Mouse (Mus musculus) spleen, adult 2 months (tissue): Measurements from ENCODE around the gene 2300009A05Rik. TPM values are rescaled to one million over a fixed set of nuclear protein-coding genes. Genes with fewer than 3 reads are reported as not detected.

Experiments
- DNase-seq, 2 experiments: peaks; one replicate each; pipeline versions ENCODE4 v3.0.0 to v3.0.0-alpha.2; 2012 to 2021; ENCODE audit warnings: low spot score in 2 of 2, low read depth in 1 of 2
- H3K27ac ChIP-seq: fragments of 200-500 bp; 2 replicates; pipeline ENCODE4 v1.5.1; 2012; ENCODE audit warnings: low read length, inconsistent platforms; ENCODE audit not compliant: insufficient read depth
- H3K27me3 ChIP-seq: fragments of 200-500 bp; 2 replicates; pipeline ENCODE4 v1.6.1; 2012; ENCODE audit warnings: mild to moderate bottlenecking, moderate library complexity, low read length, inconsistent platforms; ENCODE audit not compliant: control insufficient read depth, insufficient read depth
- H3K36me3 ChIP-seq: fragments of 200-500 bp; 2 replicates; pipeline ENCODE4 v1.6.1; 2012; ENCODE audit warnings: mild to moderate bottlenecking, low read length, inconsistent platforms; ENCODE audit not compliant: control insufficient read depth, insufficient read depth
- H3K4me1 ChIP-seq: fragments of 200-500 bp; 2 replicates; pipeline ENCODE4 v1.6.1; 2011; ENCODE audit warnings: inconsistent platforms; ENCODE audit not compliant: control insufficient read depth, insufficient read depth, insufficient read length
- H3K4me3 ChIP-seq: fragments of 200-500 bp; 2 replicates; pipeline ENCODE4 v1.5.1; 2011; ENCODE audit warnings: mild to moderate bottlenecking, inconsistent platforms; ENCODE audit not compliant: insufficient read depth, insufficient read length; ENCODE audit errors: extremely low read depth
- CTCF ChIP-seq: fragments of 200-500 bp; IDR thresholded peaks from 2 replicates; pipeline ENCODE4 v1.5.1; 2011; ENCODE audit warnings: mild to moderate bottlenecking, inconsistent platforms; ENCODE audit not compliant: insufficient read depth, insufficient read length, insufficient replicate concordance; ENCODE audit errors: extremely low read depth
- POLR2A ChIP-seq: fragments of 200-500 bp; IDR thresholded peaks from 2 replicates; pipeline ENCODE4 v1.6.1; 2011; ENCODE audit warnings: low read depth, low read length, inconsistent platforms
- WGBS: fragments of 180-500 bp; shearing (Covaris S2); methylation state at CpG from one replicate; pipeline ENCODE4 v1.1.7; 2018; 5-methylcytosine and 5-hydroxymethylcytosine counted together
- polyA plus RNA-seq: library from polyadenylated mRNA; depleted of rRNA; stranded (reverse); fragments of >200 nt; gene quantifications from 2 replicates; pipeline ENCODE4 v1.2.3, GENCODE M21; 2012; rRNA removed

2300009A05Rik gene
- polyA plus RNA-seq, 1 experiment = 29.5 TPM

GRCm38 (mm10) chr9:63350030-63350429 is 49.0 kb downstream of the 2300009A05Rik start:
- no peaks in the 10 kb centered on the region; the same call in 1 of the 2 replicates for H3K36me3 ChIP-seq
- H3K27ac ChIP-seq = no peak overlapping the region
- no peaks in the 10 kb centered on the region for H3K27me3 ChIP-seq
- TF ChIP-seq POLR2A (no peak), CTCF (no peak)
- H3K4me3 ChIP-seq = no peak overlapping the region
- 91% methylated on average over 8 of the region's 8 CpGs for WGBS
- DNase-seq = no peak
- H3K4me1 ChIP-seq = no peaks in the 10 kb centered on the region

GRCm38 (mm10) chr9:63349241-63349640 is 49.8 kb downstream of the 2300009A05Rik start:
- 87% methylated on average over 3 of the region's 3 CpGs for WGBS
- no peaks in the 10 kb centered on the region for H3K27me3 ChIP-seq
- no peak overlapping the region for H3K27ac ChIP-seq
- no peaks in the 10 kb centered on the region for H3K4me1 ChIP-seq
- DNase-seq = no peak
- no peak overlapping the region for H3K4me3 ChIP-seq
- H3K36me3 ChIP-seq = no peaks in the 10 kb centered on the region
- TF ChIP-seq CTCF (no peak), POLR2A (no peak)

- Histone ChIP-seq H3K36me3 (no peaks in the 10 kb centered on the region), H3K4me1 (no peaks in the 10 kb centered on the region), H3K27me3 (no peaks in the 10 kb centered on the region), H3K27ac (no peak overlapping the region), H3K4me3 (no peak overlapping the region)
- no peak for DNase-seq
- TF ChIP-seq POLR2A (no peak), CTCF (no peak)
- WGBS = 83% methylated on average over 1 of the region's 1 CpGs
Measured at GRCm38 (mm10) chr9:63348146-63348545, 50.9 kb downstream of the 2300009A05Rik start.

GRCm38 (mm10) chr9:63346029-63346428 is 53.0 kb downstream of the 2300009A05Rik start:
- no peak overlapping the region for H3K4me3 ChIP-seq
- H3K27ac ChIP-seq = no peak overlapping the region
- 87% methylated on average over 6 of the region's 6 CpGs for WGBS
- H3K27me3 ChIP-seq = no peaks in the 10 kb centered on the region
- no peak for TF ChIP-seq POLR2A
- no peak for TF ChIP-seq CTCF
- no peak for DNase-seq
- H3K36me3 ChIP-seq = peaks cover 2% of the 10 kb centered on the region; the same call in 1 of the 2 replicates
- H3K4me1 ChIP-seq = no peaks in the 10 kb centered on the region

Other genes starting within 250 kb of the 2300009A05Rik start
- gene Map2k5, start 21.3 kb downstream of the 2300009A05Rik start, polyA plus RNA-seq = 27.7 and 41.2 TPM in 2 replicates
- not detected in 2 replicates for gene Iqch, start 203.2 kb upstream of the 2300009A05Rik start, polyA plus RNA-seq
- gene Aagab, start 203.4 kb upstream of the 2300009A05Rik start, polyA plus RNA-seq = 14.1 and 16.7 TPM in 2 replicates